Mouse (Mus musculus) frontal cortex, postnatal 25 days (tissue): ENCODE measurements around the gene Kxd1.

Source experiments
- DNase-seq, 2 experiments: peaks; one replicate each; pipeline ENCODE4 v3.0.0; 2022; ENCODE audit warnings: low spot score in 2 of 2

Gene Kxd1

DNA sequence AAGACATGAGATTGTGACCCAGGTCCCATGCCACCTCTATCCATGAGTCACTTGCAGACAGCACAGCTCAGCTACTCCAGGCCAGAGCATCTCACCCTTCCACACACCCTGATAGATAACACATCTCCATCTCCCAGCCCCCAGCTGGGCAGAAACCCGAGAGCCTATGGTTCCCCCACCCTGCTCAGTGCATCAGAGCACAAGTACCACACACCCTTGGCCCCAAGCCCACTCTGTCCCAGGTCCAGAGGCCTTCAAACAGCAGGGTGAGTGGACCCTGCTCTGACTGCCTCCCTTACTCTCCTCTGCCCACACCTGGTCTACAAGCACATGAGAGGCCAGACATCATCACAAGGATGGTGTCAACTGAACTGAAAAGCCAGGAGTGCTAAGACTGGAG lies 59.8 kb downstream of the Kxd1 start:
- no peak for DNase-seq

- DNase-seq, result no peak
Observed at GRCm38 (mm10) chr8:70467229-70467725, 60.5 kb downstream of the Kxd1 start.

DNA sequence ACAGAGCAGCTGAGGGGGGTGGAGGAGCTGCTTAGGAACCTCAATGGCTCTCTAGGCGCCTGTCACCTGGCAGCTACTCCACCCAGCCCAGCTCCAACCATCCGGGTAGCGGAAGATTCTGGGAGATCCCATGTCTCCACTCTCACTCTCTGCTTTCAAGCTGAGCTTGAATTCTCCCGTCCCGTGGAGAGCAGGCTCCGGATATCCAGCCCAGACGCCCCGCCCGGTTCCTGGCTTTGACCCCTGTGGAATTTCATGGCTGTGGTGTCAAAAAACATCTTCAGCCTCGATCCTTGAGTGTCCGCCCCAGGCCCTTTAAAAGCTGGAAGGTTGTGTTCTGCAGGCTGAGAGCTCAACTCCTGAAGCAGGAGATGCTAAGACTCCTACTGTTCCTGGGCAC lies 61.0 kb downstream of the Kxd1 start:
- DNase-seq, result no peak

DNA sequence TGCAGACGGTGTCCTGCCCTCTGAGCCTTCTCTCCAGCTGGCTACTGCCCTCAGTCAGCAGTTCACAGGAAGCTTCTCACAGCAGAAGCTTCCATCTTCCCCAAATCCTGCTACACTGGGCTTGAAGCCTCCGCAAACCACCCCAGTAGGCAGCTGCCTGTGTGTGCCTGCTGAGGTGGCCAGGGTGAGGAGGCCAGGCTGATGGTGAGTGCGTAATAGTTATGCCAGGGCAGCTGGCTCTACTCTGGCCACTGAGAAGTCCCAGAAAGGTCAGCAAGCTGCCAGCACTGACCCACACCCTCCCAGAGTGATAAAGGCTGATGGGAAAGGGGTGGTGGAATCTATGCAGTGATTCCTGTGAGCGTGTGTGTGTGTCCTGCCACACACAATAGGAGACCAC lies 61.5 kb downstream of the Kxd1 start:
- DNase-seq, result no peak

DNA sequence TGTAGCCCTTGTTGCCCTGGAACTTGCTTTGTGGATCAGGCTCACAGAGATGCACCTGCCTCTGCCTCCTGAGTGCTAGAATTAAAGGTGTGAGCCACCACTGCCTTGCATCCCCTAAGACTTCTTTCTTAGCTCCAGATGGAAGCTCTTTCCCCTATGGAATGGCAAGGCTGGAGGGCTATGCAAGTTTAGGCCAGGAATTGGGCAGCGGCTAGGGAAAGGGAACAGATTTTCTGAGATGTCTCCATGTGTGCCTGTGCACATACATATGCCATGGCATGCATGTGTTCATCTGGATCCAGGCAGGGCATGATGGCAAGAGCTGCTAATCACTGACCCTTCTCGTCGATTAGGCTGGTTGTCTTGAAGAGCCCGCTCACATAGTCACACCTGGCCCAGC lies 62.1 kb downstream of the Kxd1 start:
- DNase-seq, result no peak

- DNase-seq, result no peak
Observed at GRCm38 (mm10) chr8:70464162-70464561, 63.6 kb downstream of the Kxd1 start.

GRCm38 (mm10) chr8:70463306-70463705 lies 64.5 kb downstream of the Kxd1 start:
- DNase-seq, result no peak

- DNase-seq, result no peak
Observed at GRCm38 (mm10) chr8:70462516-70462813, 65.3 kb downstream of the Kxd1 start.

- DNase-seq, result no peak
Observed at GRCm38 (mm10) chr8:70461765-70462515, 65.8 kb downstream of the Kxd1 start.

GRCm38 (mm10) chr8:70460606-70461005 lies 67.2 kb downstream of the Kxd1 start:
- DNase-seq, result no peak

DNA sequence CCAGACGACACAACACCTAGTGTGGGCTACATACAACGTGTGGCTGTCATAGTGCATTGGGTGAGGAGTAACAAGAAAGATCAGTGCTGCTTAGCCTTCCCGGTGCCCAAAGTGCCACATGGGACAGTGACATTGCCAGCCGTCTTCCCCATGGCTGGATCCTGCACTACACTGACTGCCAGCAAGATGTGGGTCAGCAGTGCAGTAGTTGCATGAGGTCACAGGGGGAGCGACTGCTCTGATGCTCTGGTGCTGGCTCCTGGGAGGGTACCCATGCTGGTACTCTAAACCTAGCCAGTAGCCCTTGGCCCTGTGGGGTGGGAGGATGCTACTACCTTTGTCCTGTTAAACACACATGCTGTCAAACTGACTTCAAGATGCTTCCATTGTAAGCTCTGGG lies 67.6 kb downstream of the Kxd1 start:
- no peak for DNase-seq

DNA sequence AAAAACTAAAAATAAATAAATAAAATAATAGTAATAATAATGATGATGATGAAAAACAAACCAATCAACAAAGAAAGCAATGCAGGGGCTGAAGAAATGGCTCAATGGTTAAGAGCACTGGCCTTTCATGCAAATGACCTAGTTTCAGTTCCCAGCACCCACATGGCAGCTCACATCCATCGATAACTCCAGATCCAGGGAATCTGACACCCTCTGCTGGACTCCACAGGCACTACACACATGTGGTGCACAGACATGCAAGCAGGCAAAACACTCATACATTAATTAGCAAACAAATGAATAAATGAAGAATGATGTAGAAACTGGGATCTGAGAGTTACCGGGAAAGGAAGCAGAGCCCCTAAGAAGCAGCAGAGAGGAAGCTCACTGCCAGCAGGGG lies 68.1 kb downstream of the Kxd1 start:
- no peak for DNase-seq

DNA sequence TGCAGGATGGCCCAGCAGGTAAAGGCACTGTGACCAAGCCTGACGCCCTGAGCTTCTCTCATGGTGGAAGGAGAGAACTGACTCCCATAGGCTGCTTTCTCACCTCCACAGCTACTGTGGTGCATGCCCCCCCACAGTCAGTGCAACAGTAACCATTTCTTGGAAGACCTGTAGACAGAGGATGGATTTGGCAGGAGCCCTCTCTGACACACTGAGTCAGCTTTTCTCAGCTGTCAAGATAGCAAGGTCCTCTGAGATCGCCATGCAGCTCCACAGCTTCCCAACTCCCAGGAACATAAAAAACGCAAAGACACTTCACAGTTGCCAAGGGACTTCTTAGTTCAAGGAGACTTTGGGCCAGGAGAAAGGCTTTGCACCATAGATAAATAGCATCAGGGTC lies 69.3 kb downstream of the Kxd1 start:
- no peak for DNase-seq
